Mouse (Mus musculus) midbrain, embryonic 15.5 days (tissue): ENCODE results near the gene Usp32. TPM values are rescaled to one million over a fixed set of nuclear protein-coding genes. Genes with fewer than 3 reads are reported as not detected.

ENCODE experiments used
- ATAC-seq: fragments of 200-750 bp; cut with Nextera tagmentation; replicated peaks from 2 replicates; pipeline ENCODE4 v1.8.0; 2017; ENCODE audit warnings: moderate TSS enrichment
- H3K27ac ChIP-seq: fragments of 300-500 bp; sonication (generic); 2 replicates; pipeline ENCODE4 v1.5.1; 2015; ENCODE audit warnings: mild to moderate bottlenecking, inconsistent platforms
- H3K27me3 ChIP-seq: fragments of 300-500 bp; sonication (generic); replicated peaks from 2 replicates; pipeline ENCODE4 v1.6.1; 2015; ENCODE audit warnings: inconsistent platforms
- H3K36me3 ChIP-seq: fragments of 300-500 bp; sonication (generic); replicated peaks from 2 replicates; pipeline ENCODE4 v1.6.1; 2015; ENCODE audit warnings: inconsistent platforms
- H3K4me1 ChIP-seq: fragments of 300-500 bp; sonication (generic); 2 replicates; pipeline ENCODE4 v1.6.1; 2015; ENCODE audit warnings: inconsistent platforms
- H3K4me2 ChIP-seq: fragments of 300-500 bp; sonication (generic); 2 replicates; pipeline ENCODE4 v1.6.1; 2015; ENCODE audit warnings: inconsistent platforms, mild to moderate bottlenecking, moderate library complexity
- H3K4me3 ChIP-seq: fragments of 300-500 bp; sonication (generic); 2 replicates; pipeline ENCODE4 v1.5.1; 2015; ENCODE audit warnings: mild to moderate bottlenecking, inconsistent platforms
- H3K9ac ChIP-seq: fragments of 300-500 bp; sonication (generic); 2 replicates; pipeline ENCODE4 v1.6.1; 2015; ENCODE audit warnings: mild to moderate bottlenecking, inconsistent platforms
- H3K9me3 ChIP-seq: fragments of 300-500 bp; sonication (generic); 2 replicates; pipeline ENCODE4 v1.6.1; 2016; ENCODE audit warnings: inconsistent platforms
- WGBS: fragments of 180-500 bp; shearing (Covaris S2); methylation state at CpG from one replicate; pipeline ENCODE4 v1.1.7; 2015; ENCODE audit warnings: mixed read lengths; 5-methylcytosine and 5-hydroxymethylcytosine counted together
- polyA plus RNA-seq: library from polyadenylated mRNA; unstranded; fragments of >200 nt; fragmentation: Nextera tagmentation; extraction: Ambion mirVana; gene quantifications from 2 replicates; pipeline ENCODE4 v1.2.1, GENCODE M21; 2015

Usp32 gene
- polyA plus RNA-seq, 1 experiment from 2014 or later: 12.7 TPM

DNA sequence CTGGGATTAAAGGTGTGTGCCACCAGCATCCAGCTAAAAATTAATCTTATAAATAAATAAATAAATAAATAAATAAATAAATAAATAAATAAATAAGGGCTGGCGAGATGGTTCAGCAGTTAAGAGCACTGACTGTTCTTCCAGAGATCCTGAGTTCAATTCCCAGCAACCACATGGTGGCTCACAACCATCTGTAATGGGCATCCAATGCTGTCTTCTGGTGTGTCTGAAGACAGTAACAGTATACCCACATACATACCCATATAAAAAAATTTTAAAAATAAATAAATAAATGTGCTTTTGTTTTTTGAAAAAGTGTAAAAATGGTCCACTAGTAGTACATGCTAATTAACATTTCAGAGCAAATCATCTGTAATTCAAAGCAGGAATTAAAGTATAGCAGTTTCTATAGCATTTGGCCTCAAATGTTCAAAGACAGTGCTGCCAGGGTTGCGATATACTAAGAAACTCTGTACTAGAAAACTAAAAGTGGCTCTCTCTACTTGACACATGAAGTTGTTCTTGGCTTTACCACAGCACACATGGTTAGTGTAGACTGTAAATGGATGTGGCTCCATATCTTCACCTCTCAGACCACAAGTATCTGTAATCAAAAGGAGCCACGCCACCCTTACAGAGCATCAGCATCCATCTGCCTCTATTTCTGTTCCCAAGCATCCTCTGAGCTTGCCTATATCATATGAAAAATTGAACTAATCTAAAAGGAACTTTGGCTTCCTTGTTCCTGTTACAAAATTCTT, 23.7 kb downstream of the Usp32 start:
- H3K9ac ChIP-seq: no peak overlapping the region
- no peaks in the 10 kb centered on the region for H3K9me3 ChIP-seq
- no peak overlapping the region for H3K4me2 ChIP-seq
- no peaks in the 10 kb centered on the region for H3K4me1 ChIP-seq
- no peak overlapping the region for H3K27ac ChIP-seq
- no peaks in the 10 kb centered on the region for H3K27me3 ChIP-seq
- ATAC-seq: no peak
- WGBS: 92% methylated on average over 3 of the region's 3 CpGs
- no peak overlapping the region for H3K4me3 ChIP-seq
- peaks cover under 1% of the 10 kb centered on the region; the same call in 1 of the 2 replicates for H3K36me3 ChIP-seq

DNA sequence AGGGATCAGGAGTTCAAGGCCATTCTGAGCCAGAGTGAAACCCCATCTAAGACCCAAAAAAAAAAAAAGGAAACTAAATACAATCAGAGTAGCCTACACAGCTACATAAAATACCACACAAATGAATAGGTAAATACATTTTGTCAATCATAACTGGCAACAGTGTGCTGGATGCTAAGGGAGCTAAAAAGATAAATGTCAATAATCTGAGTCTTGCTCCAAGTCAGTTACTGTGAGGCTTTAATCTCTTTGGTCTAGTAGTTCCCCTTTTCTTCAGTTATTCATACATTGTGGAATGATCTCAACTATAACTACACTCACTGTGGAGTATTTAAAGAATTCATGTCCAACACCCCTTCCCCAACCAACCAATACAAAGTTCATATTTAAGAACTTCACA, 30.0 kb downstream of the Usp32 start:
- ATAC-seq: no peak
- H3K9me3 ChIP-seq: no peaks in the 10 kb centered on the region
- no peaks in the 10 kb centered on the region for H3K4me1 ChIP-seq
- H3K27me3 ChIP-seq: no peaks in the 10 kb centered on the region
- no peak overlapping the region for H3K9ac ChIP-seq
- H3K27ac ChIP-seq: no peak overlapping the region
- H3K36me3 ChIP-seq: peaks cover 6% of the 10 kb centered on the region; the same call in 1 of the 2 replicates
- no peak overlapping the region for H3K4me2 ChIP-seq
- H3K4me3 ChIP-seq: no peak overlapping the region

DNA sequence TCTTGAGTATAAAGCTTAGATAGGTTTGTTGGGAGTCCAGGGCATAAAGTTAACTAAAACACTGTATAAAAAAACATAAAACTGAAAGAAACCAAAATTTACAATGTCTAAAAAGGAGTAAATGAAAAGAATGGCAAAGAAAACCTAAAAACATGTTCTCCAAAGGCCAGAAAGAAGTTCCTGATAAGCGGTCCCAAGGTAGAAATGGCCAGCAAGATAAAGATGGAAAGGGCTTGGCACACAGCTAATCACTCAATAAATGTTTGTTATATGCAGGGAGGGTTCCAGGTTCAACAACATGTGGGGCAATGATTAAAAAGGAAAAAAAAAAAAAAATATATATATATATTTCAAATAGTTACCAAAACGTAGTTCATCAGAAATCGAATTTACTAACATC, 32.7 kb downstream of the Usp32 start:
- no peaks in the 10 kb centered on the region for H3K4me1 ChIP-seq
- H3K27ac ChIP-seq: no peak overlapping the region
- H3K36me3 ChIP-seq: peaks cover 6% of the 10 kb centered on the region; the same call in 1 of the 2 replicates
- WGBS: 97% methylated on average over 3 of the region's 3 CpGs
- no peaks in the 10 kb centered on the region for H3K27me3 ChIP-seq
- no peak overlapping the region for H3K4me3 ChIP-seq
- H3K9ac ChIP-seq: no peak overlapping the region
- no peak overlapping the region for H3K4me2 ChIP-seq
- no peak for ATAC-seq
- no peaks in the 10 kb centered on the region for H3K9me3 ChIP-seq

DNA sequence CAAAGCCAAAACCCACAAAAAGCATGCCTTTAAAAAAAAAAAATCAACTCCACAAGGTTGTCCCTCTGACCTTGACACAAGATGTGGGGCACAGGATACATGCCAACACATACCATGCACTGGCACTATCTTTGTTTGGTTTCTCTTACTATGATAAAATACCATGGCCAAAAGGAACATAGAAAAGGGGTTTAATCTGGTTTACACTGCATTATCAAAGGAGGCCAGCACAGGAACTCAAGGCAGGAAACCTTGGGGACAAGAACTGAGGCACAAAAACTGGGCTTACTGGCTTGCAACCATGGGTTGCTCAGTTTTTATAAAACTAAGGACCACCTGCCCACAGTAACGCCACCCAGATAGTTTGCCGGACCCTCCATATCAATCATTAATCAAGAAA, 34.1 kb downstream of the Usp32 start:
- no peak overlapping the region for H3K4me2 ChIP-seq
- 94% methylated on average over 2 of the region's 2 CpGs for WGBS
- H3K9ac ChIP-seq: no peak overlapping the region
- no peaks in the 10 kb centered on the region for H3K27me3 ChIP-seq
- H3K4me3 ChIP-seq: no peak overlapping the region
- no peak overlapping the region for H3K27ac ChIP-seq
- ATAC-seq: no peak
- H3K36me3 ChIP-seq: peaks cover under 1% of the 10 kb centered on the region; the same call in 1 of the 2 replicates
- no peaks in the 10 kb centered on the region for H3K4me1 ChIP-seq
- no peaks in the 10 kb centered on the region for H3K9me3 ChIP-seq

DNA sequence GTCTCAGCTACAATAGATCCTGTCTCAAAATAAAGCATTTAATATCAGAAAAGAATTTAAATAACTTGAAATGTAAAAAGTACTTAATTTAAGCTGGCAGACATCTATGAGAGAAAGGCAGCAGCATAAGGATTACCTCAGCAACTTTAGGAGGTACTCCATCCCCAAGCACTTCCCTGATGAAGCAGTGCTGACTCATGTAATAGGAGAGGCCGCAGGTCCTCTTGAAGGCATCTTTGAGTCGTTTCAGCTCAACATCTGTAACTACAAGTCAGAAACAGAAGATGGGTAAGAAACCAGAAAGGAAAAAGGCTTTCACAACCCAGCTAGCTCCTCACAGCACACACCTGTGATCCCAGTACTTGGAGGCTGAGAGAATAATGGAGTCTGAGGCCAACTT, 36.2 kb downstream of the Usp32 start:
- Histone ChIP-seq H3K4me3 (no peak overlapping the region), H3K36me3 (0 out of 2 replicates have a peak, but pooled peaks cover 5% of the 10 kb centered on the region), H3K27ac (no peak overlapping the region), H3K4me2 (no peak overlapping the region), H3K4me1 (no peaks in the 10 kb centered on the region), H3K9ac (no peak overlapping the region), H3K9me3 (no peaks in the 10 kb centered on the region), H3K27me3 (no peaks in the 10 kb centered on the region)
- WGBS: 68% methylated on average over 2 of the region's 2 CpGs
- no peak for ATAC-seq

DNA sequence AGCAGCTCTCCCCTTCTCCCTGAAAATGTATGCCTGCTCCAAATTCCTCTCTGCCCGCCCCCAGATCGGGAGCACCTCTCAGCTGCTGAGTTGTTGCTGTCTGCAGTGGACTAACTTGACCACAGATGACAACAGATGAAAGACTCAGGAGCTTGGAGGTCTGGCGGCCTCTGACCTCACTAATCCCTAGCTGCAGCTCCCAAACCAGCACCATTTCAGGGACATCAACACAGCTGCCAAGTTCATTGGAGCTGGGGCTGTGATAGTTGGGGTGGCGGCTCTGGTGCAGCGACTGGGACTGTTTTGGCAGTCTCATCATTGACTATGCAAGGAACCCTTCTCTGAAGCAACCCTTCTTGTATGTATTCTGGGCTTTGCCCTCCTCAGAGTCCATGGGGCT, 44.8 kb downstream of the Usp32 start:
- 32% methylated on average over 5 of the region's 5 CpGs for WGBS
- Histone ChIP-seq H3K9ac (no peak overlapping the region), H3K4me1 (no peaks in the 10 kb centered on the region), H3K9me3 (no peaks in the 10 kb centered on the region), H3K27me3 (no peaks in the 10 kb centered on the region), H3K27ac (no peak overlapping the region), H3K36me3 (0 out of 2 replicates have a peak, but pooled peaks cover 5% of the 10 kb centered on the region), H3K4me2 (no peak overlapping the region), H3K4me3 (no peak overlapping the region)
- ATAC-seq: no peak

DNA sequence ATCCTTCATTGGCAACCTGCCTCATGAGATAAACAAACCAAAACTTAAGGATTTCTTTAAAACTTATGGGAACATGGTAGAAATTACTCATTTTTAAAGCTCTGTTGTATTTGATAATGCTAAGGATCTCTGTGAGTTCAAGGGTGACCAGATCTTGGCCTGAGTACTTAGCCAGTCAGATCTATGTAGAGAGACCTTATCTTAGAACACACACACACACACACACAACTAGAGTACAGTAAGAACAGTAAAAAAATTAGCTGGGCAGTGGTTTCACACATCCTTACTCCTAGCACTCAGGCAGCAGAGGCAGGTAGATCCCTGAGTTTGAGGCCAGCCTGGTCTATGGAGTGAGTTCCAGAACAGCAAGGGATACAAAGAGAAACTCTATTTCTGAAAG, 53.7 kb downstream of the Usp32 start:
- H3K4me1 ChIP-seq: no peaks in the 10 kb centered on the region
- no peaks in the 10 kb centered on the region for H3K9me3 ChIP-seq
- H3K36me3 ChIP-seq: no peaks in the 10 kb centered on the region
- no peak overlapping the region for H3K4me2 ChIP-seq
- no peak overlapping the region for H3K27ac ChIP-seq
- H3K9ac ChIP-seq: no peak overlapping the region
- no peak for ATAC-seq
- no peak overlapping the region for H3K4me3 ChIP-seq
- H3K27me3 ChIP-seq: no peaks in the 10 kb centered on the region

DNA sequence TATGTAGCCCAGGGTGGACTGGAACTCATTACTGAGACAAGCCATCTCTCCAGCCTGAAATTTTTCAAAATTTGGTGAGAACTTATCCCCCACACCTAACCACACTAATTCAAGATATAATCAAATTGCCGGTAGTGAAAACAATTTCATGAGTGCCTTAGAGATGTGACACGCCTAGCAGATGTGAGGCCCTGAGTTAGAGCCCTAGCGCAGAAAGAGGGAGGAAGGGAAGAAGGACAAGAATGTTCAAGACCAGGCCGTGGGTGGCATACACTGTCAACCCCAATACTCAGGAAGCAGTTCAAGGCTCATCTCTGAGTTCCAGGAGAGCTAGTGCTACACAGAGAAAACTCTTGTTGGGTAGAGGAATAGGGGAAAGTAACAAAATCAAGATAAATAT, 72.1 kb downstream of the Usp32 start:
- H3K4me1 ChIP-seq: no peaks in the 10 kb centered on the region

DNA sequence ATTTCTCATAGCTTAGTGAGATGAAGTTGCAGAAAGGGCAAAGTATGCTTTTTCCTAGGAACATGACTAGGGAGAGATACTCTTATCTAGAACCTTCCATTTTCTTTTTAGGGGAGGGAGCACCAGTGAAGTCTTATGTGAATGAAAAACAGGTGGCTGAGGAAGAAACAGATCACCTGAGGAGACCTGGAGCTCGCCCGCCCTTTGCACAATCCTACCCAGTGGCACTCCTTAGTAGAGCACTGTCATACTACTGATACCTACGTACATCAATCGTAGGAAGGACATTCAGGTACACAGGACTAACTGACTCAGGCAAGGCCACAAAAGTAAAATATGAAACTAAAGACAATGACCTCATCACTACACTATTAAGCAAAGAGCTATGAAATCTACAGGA, 81.4 kb downstream of the Usp32 start:
- Histone ChIP-seq H3K27ac (no peak overlapping the region), H3K4me3 (no peak overlapping the region), H3K27me3 (no peaks in the 10 kb centered on the region), H3K9me3 (no peaks in the 10 kb centered on the region), H3K36me3 (peaks cover 6% of the 10 kb centered on the region; the same call in 1 of the 2 replicates), H3K9ac (no peak overlapping the region), H3K4me1 (no peaks in the 10 kb centered on the region), H3K4me2 (no peak overlapping the region)
- WGBS: 97% methylated on average over 4 of the region's 4 CpGs
- ATAC-seq: no peak

More for the DNA sequence above, 72.1 kb downstream of the Usp32 start:
- no peak for ATAC-seq
- no peaks in the 10 kb centered on the region for H3K27me3 ChIP-seq
- H3K4me3 ChIP-seq: no peak overlapping the region
- no peak overlapping the region for H3K9ac ChIP-seq
- no peaks in the 10 kb centered on the region for H3K9me3 ChIP-seq
- no peaks in the 10 kb centered on the region for H3K36me3 ChIP-seq
- WGBS: 94% methylated on average over 4 of the region's 4 CpGs
- H3K4me2 ChIP-seq: no peak overlapping the region
- H3K27ac ChIP-seq: no peak overlapping the region

DNA sequence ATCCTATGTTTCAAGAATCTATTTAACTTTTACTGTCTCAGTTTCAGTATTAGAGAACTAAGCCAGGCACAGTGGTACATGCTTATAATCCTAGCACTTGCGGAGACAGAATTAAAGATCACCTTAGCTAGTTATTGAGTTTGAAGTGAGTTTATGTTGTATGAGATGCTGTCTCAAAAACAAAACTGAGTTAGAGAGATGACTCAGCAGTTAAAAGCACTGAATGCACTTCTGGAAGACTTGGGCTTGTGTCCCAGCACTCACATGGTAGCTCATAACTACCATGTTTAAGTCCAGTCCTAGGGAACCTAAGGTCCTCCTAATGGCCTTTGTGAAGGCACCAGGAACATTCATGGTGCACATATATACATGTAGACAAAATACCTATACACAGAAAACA, 82.4 kb downstream of the Usp32 start:
- 100% methylated on average over 1 of the region's 1 CpGs for WGBS
- H3K36me3 ChIP-seq: peaks cover 6% of the 10 kb centered on the region; the same call in 1 of the 2 replicates
- no peak overlapping the region for H3K4me3 ChIP-seq
- no peak overlapping the region for H3K27ac ChIP-seq
- no peak overlapping the region for H3K9ac ChIP-seq
- no peaks in the 10 kb centered on the region for H3K4me1 ChIP-seq
- no peaks in the 10 kb centered on the region for H3K9me3 ChIP-seq
- no peak overlapping the region for H3K4me2 ChIP-seq
- no peaks in the 10 kb centered on the region for H3K27me3 ChIP-seq
- ATAC-seq: no peak

DNA sequence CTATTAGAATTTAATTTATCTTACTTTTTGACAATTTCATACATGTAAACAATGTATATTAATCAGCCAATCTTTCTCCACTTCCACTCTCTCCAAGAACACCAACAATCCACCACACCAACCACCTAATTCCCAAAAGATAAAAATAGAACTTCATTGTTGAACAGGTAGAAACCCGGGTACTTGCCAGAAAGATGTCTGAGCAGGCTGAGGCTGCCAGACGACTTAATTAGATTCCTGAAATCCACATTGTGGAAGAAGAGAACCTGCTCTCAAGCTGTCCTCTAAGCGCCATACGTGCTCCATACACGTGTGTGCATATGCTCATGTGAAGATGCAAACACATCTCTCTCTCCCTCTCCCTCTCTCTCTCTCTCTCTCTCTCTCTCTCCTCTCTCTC, 83.1 kb downstream of the Usp32 start:
- Histone ChIP-seq H3K36me3 (peaks cover 6% of the 10 kb centered on the region; the same call in 1 of the 2 replicates), H3K9me3 (no peaks in the 10 kb centered on the region), H3K4me3 (no peak overlapping the region), H3K27me3 (no peaks in the 10 kb centered on the region), H3K4me2 (no peak overlapping the region), H3K27ac (no peak overlapping the region), H3K9ac (no peak overlapping the region), H3K4me1 (no peaks in the 10 kb centered on the region)
- no peak for ATAC-seq
- 73% methylated on average over 5 of the region's 5 CpGs for WGBS

DNA sequence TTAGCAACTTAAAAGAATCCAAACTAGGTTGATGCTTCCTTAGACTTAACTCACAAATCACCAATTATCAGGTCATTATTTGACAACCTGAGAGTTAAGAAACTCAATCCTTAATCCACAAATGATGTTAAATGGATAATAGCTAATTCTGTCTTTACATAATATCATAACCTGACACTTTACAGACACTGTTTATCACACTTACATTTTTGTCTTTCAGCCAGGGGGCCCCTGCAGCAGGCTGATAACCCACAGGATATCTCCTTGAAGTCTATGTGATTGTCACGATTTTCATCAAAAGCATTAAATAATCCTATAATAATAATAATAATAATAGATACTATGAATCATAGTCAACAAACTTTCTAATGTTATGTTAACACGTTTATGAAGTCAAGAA, 84.4 kb downstream of the Usp32 start:
- Histone ChIP-seq H3K27ac (no peak overlapping the region), H3K9me3 (no peaks in the 10 kb centered on the region), H3K4me1 (no peaks in the 10 kb centered on the region), H3K4me2 (no peak overlapping the region), H3K27me3 (no peaks in the 10 kb centered on the region), H3K4me3 (no peak overlapping the region), H3K36me3 (peaks cover 6% of the 10 kb centered on the region; the same call in 1 of the 2 replicates), H3K9ac (no peak overlapping the region)
- WGBS: 91% methylated on average over 2 of the region's 2 CpGs
- no peak for ATAC-seq

DNA sequence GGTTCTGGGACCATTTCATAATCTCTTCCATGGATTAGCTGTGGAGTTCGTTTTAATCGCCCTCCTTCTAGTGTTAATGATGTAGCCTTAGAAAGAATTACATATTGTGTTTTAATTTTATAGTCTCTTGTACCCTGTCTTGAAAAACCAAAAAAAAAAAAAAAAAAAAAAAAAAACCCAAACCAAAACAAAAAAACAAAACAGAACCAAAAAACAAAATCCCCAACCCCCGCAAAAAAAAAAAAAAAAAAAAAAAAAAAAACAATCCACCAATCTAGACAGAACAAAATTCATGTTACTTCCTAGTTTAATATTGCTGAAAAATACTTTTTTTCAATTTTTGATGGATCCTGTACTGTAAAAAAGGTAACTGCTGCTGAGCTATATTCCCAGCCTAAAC, 100.7 kb downstream of the Usp32 start:
- WGBS: 81% methylated on average over 3 of the region's 3 CpGs
- Histone ChIP-seq H3K4me3 (no peak overlapping the region), H3K9me3 (no peaks in the 10 kb centered on the region), H3K27me3 (no peaks in the 10 kb centered on the region), H3K9ac (no peak overlapping the region), H3K4me2 (no peak overlapping the region), H3K4me1 (no peaks in the 10 kb centered on the region), H3K27ac (no peak overlapping the region), H3K36me3 (peaks cover 11% of the 10 kb centered on the region)
- no peak for ATAC-seq
